Mouse (Mus musculus) heart, postnatal 25 days (tissue): Measurements from ENCODE around the gene Dolpp1. TPM values are rescaled to one million over a fixed set of nuclear protein-coding genes. Genes with fewer than 3 reads are reported as not detected.
"Not testable (repeated sequence)": the region's sequence is repeated elsewhere in the genome, so short reads cannot be mapped to it uniquely, and the experiment has no call there.

Experiments used
- DNase-seq: peaks from one replicate; pipeline ENCODE4 v3.0.0; 2022; ENCODE audit warnings: low spot score
- intact Hi-C: fragments of 180-260 bp; cut with DNase I; formaldehyde crosslinking; loops from one replicate; pipeline ENCODE4 v1.15.1; 2025
- total RNA-seq, 2 experiments: library from RNA; stranded (reverse); gene quantifications; 2 replicates each; pipeline ENCODE4 v1.2.3; 2021

The Dolpp1 gene
- total RNA-seq, 2 experiments from 2014 or later, result 8.3 to 10.4 TPM

DNA sequence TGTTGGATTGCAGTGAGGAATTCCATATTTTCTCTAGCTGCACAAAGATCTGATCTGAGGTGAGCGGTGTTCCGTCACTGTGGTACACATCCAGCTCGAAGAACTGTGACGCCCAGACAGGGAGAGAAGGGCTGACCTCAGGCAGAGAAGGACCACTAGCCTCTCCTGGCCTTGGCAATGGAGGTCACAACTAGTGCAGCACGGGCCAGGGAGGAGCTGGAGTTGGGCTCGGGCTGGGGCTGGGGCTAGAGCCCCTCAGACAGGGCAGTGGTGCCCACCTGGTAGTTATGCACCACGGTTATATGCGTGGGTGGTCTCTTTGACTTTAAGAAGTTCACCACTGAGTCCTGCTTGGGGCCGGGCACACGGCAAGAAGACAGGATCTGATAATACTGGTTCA is 15.7 kb downstream of the Dolpp1 start:
- intact Hi-C loops, result no loop called here
- DNase-seq, result no peak

DNA sequence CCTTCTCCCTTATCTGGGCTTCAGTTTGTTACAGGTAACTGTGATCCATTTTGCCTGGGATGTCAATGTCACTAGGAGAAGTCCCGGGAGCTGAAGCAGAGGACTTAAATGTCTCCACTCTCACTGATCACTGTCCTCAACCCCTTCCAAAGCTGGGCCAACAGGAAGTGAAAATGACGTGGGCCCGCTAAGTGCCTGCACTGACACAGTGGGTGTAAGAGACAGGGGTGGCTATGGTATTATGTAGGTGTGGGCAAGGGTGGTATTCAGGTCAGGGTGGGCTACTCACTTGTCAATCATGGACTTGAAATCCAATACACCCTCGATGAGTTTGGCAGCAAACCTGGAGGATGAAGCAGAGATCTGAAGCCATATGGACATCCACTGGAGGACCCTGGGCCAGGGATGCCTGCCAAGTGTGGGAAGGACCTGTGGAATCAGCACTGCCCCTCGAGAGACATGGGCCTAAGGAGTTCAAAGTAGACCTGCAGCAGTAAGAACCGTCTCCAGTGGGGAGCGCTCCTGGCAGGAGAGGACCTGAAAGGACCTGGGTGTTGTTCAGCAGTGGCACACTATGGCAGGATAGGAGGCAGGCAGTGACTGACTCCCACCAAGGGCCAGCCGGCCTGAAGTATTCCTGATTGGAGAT is 16.5 kb downstream of the Dolpp1 start:
- no peak for DNase-seq
- intact Hi-C loops, result no loop called here

DNA sequence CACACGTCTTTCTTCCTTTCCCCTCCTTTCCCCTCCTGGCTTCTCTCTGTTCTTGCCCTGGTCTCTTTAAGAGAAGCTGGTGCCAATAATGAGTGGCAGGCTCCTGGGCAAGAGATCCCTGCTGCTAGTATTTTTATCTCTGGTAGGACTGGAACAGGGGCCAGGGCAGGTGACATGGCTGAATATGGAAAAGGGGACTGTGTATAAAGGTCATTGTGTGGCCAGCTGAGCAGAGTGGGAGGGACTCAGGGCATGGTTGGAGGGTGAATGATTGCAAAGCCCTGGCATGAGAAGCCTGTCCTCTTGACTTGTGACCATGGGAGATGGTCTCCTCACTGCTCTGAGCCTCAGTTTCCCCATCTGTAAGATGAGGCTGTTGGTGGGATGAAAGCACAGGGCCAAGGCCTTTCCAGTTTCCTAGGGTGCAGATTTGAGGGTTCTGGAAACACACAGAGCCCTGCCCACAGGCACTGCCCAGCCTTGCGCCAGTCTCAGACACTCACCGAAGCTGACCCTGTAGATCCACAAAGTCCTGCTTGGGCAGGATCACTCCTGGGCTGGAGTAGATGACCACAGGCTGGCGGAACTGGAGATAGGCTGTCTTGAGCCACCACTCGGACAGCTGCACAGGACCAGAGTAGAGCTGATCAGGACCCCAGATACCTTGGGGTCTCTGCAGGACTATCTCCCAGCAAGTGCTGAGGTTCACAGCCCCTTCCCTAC is 17.6 kb downstream of the Dolpp1 start:
- DNase-seq, result no peak
- intact Hi-C loops, result no loop called here

DNA sequence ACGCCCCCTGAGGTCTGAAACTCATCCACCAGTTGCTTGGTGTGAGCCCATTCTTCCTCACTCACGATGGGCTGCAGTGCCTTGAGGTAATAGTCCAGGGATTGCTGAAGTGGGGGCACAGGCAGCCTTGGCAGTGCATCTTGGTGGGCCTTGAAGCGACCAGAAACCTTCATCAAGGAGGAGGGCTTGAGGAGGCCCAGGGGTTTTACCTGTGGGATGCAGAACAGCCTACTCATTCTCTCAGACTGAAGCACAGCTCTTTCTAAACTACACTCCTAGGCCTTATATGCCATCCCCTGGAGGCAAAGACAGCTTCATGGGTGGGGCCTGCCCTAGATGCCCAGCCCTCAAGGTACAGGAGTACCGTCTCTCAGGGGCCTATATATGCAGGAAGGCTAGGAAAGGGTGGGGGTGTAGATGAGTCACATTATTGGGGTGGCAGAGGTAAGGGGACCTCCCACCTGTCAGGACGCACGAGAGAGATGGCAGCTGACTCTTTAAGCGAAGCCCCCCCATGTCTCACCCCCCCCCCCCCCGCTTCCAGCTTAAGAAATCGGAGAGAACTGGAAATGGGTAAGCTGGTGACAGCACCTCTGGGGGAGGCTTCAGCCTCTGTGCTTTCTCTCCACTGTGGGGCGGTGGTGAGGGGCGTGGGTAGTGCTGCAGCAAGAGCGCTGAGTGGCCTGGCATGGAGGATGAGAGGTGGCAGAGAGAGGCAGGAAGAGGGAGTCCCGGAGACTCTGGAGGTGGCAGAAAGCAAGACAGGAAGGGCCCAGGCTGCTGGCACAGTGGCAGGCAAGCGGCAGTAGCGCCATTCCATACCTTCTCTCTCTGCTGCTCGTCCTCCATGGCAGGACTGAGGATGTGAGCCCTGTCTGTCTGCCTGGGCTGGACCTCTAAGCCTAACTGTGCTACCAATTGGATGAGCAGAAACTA is 21.3 kb downstream of the Dolpp1 start:
- no peak for DNase-seq
- intact Hi-C loops, result no loop called here

DNA sequence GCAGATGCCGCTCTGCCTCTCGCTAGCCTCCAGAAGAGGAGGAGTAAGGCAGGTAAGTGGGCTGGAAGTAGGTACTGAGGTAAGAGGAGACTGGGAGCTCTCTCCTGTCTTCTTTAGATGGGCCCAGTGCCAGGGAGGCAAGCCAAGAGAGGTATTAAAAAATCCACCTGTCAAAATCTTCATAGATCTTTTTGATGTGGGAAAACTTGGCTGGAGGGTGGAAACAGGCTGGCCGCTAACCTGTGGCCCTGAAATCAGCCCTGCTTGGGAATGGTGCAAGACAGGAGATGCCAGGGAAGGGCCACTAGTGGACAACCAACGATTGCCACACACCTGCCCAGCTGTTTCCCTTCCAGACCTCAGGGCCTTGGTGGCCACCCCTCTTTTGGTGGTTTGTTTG is 22.0 kb downstream of the Dolpp1 start:
- DNase-seq, result no peak
- intact Hi-C loops, result loop anchor here (2.0 kb wide), 1 partner anchor 17 kb away; no protein-coding TSS in a partner anchor

DNA sequence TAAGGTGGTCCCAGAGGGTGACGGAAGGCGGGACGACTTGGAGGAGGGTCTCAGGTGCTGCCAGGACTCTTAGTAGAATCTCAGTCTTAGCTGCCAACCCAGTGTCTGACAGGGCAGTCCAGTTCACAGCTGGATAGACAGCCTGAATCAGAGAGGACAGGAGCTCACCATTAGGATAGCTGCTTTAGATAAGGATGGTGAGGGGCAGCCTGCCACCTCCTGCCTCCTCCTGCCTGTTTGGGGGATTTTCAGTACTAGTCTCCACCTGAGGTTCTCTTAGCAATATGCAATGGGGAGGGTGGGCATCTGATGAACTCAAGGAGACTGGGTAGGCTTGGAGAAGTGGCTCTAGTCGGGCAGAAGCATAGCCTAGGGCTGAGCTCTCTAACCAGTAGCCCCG is 22.6 kb downstream of the Dolpp1 start:
- intact Hi-C loops, result loop anchor here (2.0 kb wide), 1 partner anchor 18 kb away; no protein-coding TSS in a partner anchor
- no peak for DNase-seq

DNA sequence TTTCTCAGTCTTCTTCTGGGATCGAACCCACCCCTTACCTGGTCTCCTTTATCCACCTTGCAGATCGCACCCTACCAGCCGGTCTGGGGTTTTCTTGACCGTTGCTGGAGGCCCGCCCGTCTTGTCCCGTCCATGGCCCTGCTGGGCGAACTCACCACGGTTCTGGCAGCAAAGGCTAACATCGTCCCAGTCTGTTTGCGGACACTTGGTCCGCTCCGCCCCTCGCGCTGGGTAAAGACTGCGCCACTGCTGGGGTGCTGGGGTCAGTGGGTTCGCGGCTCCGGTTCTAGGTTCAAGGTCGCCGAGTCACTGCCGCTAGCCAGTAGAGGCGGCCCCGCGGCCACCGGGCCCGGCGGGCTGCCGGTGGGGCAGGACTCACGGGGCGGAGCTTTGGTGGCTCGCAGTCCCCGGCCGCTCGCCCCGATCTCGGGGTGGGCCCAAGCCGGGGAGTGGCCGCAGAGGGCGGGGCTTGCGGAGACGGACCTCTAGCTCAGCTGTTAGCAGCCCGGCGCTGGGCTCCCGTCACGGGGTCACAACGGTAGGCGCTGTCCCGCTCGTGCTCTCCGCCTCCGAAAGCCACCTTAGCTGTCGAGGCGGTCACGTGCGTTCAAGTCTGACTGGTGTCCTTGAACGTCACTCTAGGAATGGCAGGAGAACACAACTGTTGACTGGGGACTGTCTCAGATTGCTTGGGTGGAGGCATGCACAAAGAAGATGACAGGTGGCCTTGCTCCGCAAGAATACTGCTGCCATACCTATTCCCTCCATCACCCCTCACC is 23.3 kb downstream of the Dolpp1 start, which contains the start of gene Crat:
Gene Crat, minus strand, starts transcription at position 657 of the 779 bp plus-strand sequence.
- intact Hi-C loops, result loop anchor here (2.0 kb wide), 1 partner anchor 19 kb away; no protein-coding TSS in a partner anchor
- DNase-seq, result peak; percentile 95

DNA sequence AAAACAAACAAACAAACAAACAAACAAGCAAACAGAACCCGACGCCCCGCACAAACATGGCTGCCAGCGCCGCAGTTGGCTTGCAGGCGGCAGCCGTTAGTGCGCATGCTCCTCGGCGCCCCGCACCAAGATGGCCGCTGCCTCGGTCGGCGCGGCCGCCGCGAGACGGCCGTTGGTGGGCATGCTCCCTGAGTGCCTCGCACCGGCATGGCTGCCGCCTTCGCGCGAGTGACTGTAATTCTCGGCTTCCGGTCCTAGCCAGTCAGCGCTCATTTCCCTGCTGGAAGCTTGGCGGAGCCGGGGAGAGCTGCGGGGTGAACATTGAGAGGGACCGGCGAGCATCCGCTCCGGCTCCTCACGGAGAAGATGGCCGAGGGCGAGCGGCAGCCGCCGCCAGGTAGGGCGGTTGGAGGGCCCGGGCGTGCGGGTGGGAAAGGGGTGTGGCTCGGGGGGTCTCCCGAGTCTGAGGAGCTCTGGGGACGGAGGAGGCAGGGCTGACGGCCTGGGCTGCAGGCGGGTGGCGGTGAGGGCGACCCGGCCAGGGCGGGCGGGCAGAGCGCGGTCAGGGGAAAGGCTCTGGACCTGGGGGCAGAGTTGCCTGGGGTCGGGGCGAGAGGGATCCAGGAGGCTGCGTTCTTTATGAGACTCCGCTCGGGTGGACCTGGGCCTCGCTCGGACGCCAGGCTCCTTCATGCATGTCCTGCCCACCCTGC is 24.0 kb downstream of the Dolpp1 start, which contains the start of gene Ptpa:
Gene Ptpa, plus strand, starts transcription at position 104 of the 713 bp plus-strand sequence.
- intact Hi-C loops, result loop anchor here (2.0 kb wide), 1 partner anchor 19 kb away; no protein-coding TSS in a partner anchor
- DNase-seq, result peak; percentile 85

DNA sequence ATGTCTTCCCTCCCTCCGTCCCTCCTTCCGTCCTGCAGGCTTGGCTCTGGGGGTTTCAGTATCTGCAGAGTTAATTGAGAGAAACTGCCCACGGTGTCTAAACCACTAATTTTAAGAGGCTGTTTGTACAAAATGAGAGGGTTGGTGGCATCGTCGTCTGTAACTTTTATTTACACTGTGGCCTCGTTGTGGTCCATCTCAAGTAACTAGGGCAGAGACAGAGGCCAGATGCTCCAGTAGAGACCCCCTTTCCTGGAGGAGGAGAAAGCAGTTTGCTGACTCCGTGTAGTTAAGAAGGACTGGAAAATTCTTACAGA is 24.6 kb downstream of the Dolpp1 start:
- intact Hi-C loops, result no loop called here
- DNase-seq, result no peak

DNA sequence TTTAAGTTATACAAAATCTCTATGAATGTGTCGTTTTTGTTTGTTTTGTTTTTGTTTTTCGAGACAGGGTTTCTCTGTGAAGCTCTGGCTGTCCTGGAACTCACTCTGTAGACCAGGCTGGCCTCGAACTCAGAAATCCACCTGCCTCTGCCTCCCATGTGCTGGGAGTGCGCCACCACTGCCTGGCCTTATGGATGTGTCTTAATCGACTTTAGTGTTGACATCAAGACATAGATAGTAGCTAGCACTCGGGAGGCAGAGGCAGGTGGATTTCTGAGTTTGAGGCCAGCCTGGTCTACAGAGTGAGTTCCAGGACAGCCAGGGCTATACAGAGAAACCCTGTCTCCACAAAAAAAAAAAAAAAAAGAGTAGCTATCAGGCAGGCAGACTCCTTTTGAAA is 25.1 kb downstream of the Dolpp1 start:
- intact Hi-C loops, DNase-seq: not testable (repeated sequence)

DNA sequence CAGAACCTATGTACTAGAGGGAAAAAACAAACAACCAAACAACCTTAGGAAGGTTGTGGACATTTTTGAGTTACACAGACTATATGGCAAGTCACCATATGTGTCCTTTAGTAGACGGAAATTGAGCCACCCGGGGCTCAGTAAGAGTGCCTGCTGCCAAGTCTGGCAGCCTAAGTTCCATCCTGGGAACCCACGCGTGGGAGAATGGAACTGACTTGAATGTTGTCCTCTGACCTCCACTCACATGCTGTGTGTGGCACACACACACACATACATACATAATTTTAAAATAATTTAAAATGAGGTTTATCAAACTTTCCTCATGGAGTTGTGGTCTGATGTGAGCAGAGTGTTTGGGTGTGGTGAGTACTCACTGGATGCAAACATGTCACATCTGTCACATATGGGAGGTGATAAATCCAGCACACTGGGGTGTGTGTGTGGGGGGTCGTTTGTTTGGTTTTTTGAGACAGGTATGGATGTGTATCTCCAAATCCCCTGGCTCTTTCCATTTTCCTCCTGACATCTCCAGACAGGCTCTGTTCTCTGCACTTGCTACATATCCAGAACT is 25.6 kb downstream of the Dolpp1 start:
- intact Hi-C loops, result no loop called here
- DNase-seq, result no peak

DNA sequence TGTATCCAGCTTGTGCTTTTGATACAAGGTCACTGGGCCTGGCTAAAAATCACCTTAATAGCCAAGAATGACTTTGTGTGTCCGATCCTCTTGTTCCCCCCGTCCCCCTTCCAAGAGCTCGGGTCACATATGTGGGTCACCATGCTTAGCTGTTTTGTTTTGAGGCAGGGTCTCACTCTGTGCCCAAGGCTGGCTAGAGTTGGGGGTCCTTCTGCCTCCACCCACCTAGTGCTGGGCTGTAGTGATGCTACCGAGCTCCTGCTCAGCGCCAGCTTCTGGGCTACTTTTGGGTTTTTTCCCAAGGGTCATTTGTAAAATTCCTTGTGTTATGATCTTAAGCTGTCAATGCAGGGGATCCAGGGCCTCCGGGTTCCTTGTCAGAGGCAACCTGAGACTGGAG is 26.2 kb downstream of the Dolpp1 start:
- DNase-seq, result no peak
- intact Hi-C loops, result no loop called here

DNA sequence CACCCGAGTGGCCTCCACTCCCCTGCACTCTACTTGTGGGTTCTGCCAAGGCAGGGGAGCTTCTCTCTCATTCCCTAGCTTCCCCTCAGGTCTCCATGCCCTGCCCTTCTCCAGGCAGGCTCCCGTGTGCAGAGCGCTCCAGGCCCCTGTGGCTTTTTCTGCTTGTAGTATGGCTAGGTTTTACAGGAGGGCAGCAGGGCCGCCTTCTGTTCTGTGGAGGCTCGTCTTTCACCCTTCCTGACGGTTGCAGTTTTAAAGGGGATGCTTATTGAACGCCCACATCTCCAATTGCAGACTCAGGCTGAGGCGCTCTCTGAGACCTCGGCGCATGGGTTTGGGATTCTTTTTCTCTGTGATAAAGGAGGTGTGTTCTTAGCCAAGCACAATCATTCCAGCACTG is 27.1 kb downstream of the Dolpp1 start:
- intact Hi-C loops, result no loop called here

DNA sequence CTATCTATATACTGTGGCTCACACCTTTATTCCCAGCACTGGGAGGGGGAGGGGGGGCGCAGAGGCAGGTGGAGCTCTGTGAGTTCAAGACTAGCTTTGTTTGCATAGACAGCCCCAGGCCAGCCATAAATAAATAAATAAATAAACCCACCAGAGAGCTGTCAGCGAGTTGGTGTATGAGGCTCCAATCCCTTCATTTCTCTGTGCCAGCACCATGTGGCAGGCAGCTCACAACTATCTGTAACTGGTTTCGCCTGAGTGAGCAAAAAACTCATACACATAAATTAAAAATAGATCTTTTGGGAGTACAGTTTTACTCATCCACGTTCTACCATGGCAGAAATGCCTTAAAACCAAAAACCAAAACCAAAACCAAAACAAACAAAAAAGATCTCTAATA is 29.4 kb downstream of the Dolpp1 start:
- DNase-seq, result no peak
- intact Hi-C loops, result no loop called here

More for the DNA sequence above, 27.1 kb downstream of the Dolpp1 start:
- no peak for DNase-seq

DNA sequence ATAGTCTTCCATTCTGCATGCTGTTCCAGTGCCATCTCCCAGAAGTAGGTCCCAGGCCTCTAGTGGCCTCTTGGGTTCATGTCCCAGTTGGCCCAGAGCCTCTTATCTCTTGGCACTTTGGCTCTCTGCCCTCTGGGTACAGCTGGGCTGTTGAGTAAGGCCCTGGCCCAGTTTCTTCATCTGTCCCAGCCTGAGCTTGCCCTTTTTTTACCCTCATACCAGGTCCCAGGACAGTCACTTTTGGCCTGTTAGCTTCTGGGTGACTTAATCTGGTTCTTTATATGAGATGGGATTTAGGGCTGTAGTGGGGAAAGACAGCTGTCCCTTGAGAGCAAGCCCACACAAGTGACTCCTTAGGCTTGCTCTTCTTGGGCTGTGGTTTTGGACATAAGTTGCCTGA is 37.1 kb downstream of the Dolpp1 start:
- no peak for DNase-seq
- intact Hi-C loops, result no loop called here

DNA sequence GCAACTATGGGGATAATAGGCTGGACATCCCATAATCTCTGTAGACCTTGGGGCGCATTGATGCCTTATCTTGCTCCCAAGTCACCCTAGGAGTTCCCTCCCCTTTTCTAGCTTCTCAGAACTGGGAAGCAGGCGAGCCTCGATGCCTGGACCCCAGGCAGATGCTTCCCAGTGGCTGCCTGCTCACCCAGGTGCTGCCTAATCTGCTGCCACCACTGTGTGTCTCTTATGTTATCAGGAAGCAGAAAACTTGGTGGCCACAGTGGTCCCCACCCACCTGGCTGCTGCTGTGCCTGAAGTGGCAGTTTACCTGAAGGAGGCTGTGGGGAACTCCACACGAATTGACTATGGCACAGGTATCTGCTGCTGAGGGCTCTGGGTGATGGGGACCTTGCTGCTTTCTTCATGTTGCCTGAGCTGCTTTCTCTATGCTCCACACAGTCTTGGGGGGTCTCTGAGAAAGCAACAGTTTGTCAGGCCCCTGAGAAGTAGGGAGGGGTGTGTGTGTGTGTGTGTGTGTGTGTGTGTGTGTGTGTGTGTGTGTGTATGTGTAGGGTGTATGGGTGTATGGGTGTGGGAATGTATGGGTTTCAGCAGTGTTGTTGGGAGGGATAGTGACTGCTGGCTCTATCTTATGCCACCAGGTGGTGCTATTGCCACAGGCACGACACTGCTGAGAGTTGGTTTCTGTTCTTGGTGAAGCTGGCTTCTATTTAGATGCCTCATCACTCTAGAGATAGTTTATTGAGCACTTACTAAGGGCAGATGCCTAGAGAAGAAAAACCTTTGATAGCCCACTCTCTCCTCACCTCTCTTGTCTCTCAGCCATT is 43.5 kb downstream of the Dolpp1 start:
- intact Hi-C loops, result loop anchor here (2.0 to 5.0 kb wide), 4 partner anchors 177 to 499 kb away; no protein-coding TSS in a partner anchor
- DNase-seq, result peak; percentile 40

DNA sequence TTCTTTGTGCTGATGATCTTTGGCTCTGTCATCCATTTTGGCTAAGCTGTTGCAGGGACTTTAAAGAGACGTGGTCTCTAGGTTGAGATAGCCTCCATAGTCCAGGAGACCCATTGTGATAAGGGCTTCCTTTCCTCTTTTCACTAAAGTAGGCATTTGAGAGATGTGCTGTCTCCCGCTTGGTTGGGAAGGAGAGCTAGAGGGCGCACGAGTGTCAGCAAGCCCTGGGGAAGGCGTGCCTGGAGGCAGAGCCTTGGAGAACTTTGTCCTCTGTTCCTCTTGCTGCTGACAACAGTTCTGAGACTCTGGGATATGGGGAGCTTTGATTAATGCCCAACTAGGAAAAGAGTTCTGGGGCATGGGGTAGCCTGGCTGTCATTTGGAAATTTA is 44.1 kb downstream of the Dolpp1 start:
- intact Hi-C loops, result loop anchor here (2.0 to 5.0 kb wide), 2 partner anchors 177 to 341 kb away; no protein-coding TSS in a partner anchor
- no peak for DNase-seq

DNA sequence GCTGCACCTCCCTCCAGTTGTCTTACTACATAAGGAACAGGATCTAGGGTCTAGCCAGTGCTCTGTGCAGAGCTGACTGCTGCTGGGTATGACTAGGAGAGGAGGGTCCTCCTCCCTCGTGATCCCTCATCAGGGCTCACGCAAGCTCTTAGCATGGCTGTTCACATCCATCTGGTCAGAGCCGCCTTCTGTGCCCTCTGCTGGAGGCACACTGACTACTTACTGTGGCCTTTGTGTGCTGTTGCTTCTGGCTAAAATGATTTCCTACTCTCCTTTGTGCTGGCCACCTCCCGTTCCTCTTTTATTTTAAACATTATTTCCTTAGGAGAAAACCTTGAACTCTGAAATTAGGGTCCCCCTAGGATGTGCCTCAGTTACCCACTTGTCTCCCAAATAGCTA is 44.8 kb downstream of the Dolpp1 start:
- intact Hi-C loops, result loop anchor here (2.0 to 5.0 kb wide), 2 partner anchors 176 to 340 kb away; no protein-coding TSS in a partner anchor
- DNase-seq, result no peak
